Mouse (Mus musculus): ENCODE results near the gene Zfp451. TPM values are rescaled to one million over a fixed set of nuclear protein-coding genes. Genes with fewer than 3 reads are reported as not detected.

Gene Zfp451
- polyA plus RNA-seq, 1 experiment from 2014 or later = 6.3 TPM

DNA sequence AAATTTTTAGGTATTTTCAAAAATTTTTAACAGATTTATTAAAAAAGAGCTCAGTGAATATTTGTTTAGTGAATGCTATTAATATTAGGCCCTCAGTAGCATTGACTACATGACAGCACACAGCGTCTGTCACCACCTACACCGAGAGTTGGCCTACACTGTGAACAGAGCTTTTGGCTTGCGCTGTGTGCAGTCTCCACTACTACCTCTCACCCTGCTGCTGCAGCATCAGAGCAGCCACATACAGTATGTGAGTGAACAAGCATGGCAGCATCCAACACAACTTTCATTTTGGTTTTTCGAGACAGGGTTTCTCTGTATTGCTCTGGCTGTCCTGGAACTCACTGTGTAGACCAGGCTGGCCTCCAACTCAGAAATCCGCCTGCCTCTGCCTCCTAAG is 29.8 kb downstream of the Zfp451 start:
- H3K27ac ChIP-seq = no peak overlapping the region
- H3K36me3 ChIP-seq = peaks cover 19% of the 10 kb centered on the region
- no peak overlapping the region for H3K4me2 ChIP-seq
- no peak for ATAC-seq (ENCODE audit: low read depth)
- no peak for DNase-seq
- WGBS (ENCODE audit: insufficient replicate concordance) = 87% methylated on average over 5 of the region's 5 CpGs
- H3K27me3 ChIP-seq = no peaks in the 10 kb centered on the region
- peaks cover 12% of the 10 kb centered on the region for H3K4me1 ChIP-seq (replicated peaks)
- no peak overlapping the region for H3K4me3 ChIP-seq (replicated peaks)
- H3K9ac ChIP-seq = no peak overlapping the region
- no peaks in the 10 kb centered on the region for H3K9me3 ChIP-seq (replicated peaks)

DNA sequence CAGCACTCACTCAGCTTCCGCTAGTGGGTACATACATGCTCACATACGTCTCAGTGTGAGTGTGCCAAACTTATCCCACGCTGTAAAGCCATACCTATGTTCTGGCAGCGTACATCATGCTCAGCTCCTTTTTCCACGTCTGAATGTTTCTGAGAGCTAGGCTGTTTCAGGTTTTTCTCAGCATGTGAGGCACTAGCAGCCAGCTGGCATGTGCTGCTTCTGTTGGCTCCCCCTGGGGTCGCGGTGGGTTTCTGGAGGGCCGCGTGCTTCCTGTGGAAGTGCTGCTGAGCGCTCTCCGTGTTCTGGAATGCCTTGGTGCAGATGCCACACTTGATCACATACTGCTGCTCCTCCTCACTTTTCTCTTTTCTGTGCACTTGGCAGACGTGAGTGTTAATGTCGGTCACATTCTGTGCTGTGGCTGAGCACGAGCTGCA is 38.2 kb downstream of the Zfp451 start:
- Histone ChIP-seq H3K9me3 (replicated peaks) (no peaks in the 10 kb centered on the region), H3K4me2 (no peak overlapping the region), H3K9ac (no peak overlapping the region), H3K36me3 (peaks cover 37% of the 10 kb centered on the region), H3K4me1 (replicated peaks) (peaks cover 6% of the 10 kb centered on the region; the same call in 1 of the 2 replicates), H3K4me3 (replicated peaks) (no peak overlapping the region), H3K27ac (no peak overlapping the region), H3K27me3 (no peaks in the 10 kb centered on the region)
- ATAC-seq (ENCODE audit: low read depth) (no peak), DNase-seq (no peak)
- WGBS (ENCODE audit: insufficient replicate concordance) = 84% methylated on average over 14 of the region's 14 CpGs

DNA sequence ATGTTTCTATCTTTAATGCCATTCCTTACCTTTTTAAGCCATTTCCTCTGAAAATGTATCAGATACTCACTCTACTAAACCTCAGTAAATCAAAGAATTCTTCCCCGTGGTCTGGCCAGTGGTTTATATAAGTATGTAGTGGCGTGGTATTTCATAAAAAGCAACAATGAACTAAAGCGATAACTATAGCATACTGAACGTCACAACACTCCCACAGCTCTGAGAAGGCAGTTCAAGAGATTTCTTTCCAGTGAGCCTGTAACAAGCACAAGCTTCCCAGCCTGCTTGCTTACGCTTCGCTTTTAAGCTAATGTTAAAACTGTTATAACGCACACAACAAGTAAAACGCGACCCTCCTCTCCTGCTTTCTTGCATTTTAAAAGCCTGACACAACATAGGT is 42.3 kb downstream of the Zfp451 start:
- H3K4me1 ChIP-seq (replicated peaks) = no peaks in the 10 kb centered on the region
- no peak overlapping the region for H3K4me2 ChIP-seq
- H3K4me3 ChIP-seq (replicated peaks) = no peak overlapping the region
- no peaks in the 10 kb centered on the region for H3K9me3 ChIP-seq (replicated peaks)
- H3K27me3 ChIP-seq = no peaks in the 10 kb centered on the region
- no peak overlapping the region for H3K27ac ChIP-seq
- ATAC-seq (ENCODE audit: low read depth) (no peak), DNase-seq (no peak)
- peaks cover 50% of the 10 kb centered on the region for H3K36me3 ChIP-seq
- H3K9ac ChIP-seq = no peak overlapping the region
- WGBS (ENCODE audit: insufficient replicate concordance) = 88% methylated on average over 9 of the region's 9 CpGs

DNA sequence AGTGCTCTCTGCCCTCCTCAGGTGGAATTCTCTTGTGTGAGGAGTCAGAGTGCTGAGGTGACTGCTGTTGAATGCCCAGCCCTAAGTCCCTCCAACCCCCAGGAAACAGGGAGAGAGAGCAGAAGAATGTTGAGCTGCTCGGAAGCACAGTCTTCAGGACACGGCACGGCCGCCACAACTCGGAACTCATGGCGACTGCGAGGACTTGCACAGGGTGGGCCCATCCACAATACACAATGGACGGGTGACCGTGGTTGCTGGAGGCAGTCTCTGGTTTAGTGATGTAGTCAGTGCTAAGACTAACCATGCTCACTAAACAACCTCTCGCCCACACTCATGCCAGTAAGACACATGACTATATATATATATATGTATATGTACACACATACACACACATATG is 42.8 kb downstream of the Zfp451 start:
- Histone ChIP-seq H3K27me3 (no peaks in the 10 kb centered on the region), H3K36me3 (peaks cover 45% of the 10 kb centered on the region), H3K9ac (no peak overlapping the region), H3K4me1 (replicated peaks) (no peaks in the 10 kb centered on the region), H3K9me3 (replicated peaks) (no peaks in the 10 kb centered on the region), H3K4me2 (no peak overlapping the region), H3K27ac (no peak overlapping the region), H3K4me3 (replicated peaks) (no peak overlapping the region)
- no peak for ATAC-seq (ENCODE audit: low read depth)
- no peak for DNase-seq
- WGBS (ENCODE audit: insufficient replicate concordance) = 93% methylated on average over 10 of the region's 10 CpGs

DNA sequence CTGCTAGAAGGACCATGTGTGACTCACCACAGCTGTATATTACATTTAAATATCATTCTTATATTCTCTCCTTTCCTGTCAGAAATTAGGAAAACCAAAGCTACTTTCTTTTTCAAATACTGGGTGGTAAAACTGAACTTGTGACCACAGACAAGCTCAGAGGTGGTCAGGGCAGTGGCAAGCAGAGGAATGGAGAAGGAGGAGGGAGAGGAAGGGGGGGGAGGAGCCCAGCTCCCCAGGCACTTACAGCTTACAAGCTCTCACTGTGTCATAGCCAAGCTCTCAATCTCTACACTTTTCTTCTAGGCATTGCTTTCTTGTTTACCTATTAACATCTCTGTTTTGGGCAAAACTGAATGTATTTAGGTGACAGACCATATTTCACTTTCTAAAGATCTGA is 45.6 kb downstream of the Zfp451 start:
- H3K4me3 ChIP-seq (replicated peaks) = no peak overlapping the region
- peaks cover 8% of the 10 kb centered on the region for H3K4me1 ChIP-seq (replicated peaks)
- H3K9me3 ChIP-seq (replicated peaks) = no peaks in the 10 kb centered on the region
- H3K9ac ChIP-seq = no peak overlapping the region
- H3K4me2 ChIP-seq = no peak overlapping the region
- ATAC-seq (ENCODE audit: low read depth) = no peak
- H3K27me3 ChIP-seq = no peaks in the 10 kb centered on the region
- H3K36me3 ChIP-seq = peaks cover 54% of the 10 kb centered on the region
- no peak overlapping the region for H3K27ac ChIP-seq
- no peak for DNase-seq

DNA sequence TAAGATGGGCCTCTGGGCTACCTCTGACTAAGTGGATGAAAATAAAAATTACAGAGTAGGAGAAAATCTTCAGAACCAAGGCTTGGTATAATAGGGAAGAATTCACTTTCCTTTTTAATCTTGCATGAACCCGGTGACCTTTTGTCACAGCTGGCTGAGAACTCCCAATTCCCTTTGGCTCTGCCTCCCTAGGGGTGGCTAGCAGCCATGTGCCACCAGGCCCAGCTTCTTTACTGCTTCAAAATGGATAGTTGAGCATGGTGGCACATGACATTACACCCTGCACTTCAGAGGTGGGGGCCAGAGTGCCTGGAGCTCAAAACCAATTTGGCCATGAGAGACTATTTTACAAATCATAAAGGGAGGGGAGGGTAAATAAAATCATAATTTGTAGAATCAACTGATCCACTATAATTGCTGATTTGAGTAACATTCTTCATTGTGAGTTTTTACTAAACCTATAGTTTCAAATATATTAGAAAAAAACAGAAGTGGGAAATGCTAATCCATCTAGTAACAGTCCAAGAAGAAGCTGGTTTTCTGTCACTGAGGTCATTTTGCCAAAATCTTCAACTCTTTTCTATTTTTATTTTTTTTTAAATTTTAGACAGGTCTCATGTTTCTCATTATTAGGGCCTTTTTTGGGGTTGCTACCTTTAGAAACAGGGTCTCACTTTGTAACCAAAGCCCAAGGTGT is 46.2 kb downstream of the Zfp451 start:
- peaks cover 9% of the 10 kb centered on the region for H3K4me1 ChIP-seq (replicated peaks)
- peaks cover 54% of the 10 kb centered on the region for H3K36me3 ChIP-seq
- H3K4me2 ChIP-seq = no peak overlapping the region
- H3K9me3 ChIP-seq (replicated peaks) = no peaks in the 10 kb centered on the region
- no peak overlapping the region for H3K4me3 ChIP-seq (replicated peaks)
- H3K27ac ChIP-seq = no peak overlapping the region
- DNase-seq (no peak), ATAC-seq (ENCODE audit: low read depth) (no peak)
- H3K27me3 ChIP-seq = no peaks in the 10 kb centered on the region
- no peak overlapping the region for H3K9ac ChIP-seq
- 79% methylated on average over 1 of the region's 1 CpGs for WGBS (ENCODE audit: insufficient replicate concordance)

DNA sequence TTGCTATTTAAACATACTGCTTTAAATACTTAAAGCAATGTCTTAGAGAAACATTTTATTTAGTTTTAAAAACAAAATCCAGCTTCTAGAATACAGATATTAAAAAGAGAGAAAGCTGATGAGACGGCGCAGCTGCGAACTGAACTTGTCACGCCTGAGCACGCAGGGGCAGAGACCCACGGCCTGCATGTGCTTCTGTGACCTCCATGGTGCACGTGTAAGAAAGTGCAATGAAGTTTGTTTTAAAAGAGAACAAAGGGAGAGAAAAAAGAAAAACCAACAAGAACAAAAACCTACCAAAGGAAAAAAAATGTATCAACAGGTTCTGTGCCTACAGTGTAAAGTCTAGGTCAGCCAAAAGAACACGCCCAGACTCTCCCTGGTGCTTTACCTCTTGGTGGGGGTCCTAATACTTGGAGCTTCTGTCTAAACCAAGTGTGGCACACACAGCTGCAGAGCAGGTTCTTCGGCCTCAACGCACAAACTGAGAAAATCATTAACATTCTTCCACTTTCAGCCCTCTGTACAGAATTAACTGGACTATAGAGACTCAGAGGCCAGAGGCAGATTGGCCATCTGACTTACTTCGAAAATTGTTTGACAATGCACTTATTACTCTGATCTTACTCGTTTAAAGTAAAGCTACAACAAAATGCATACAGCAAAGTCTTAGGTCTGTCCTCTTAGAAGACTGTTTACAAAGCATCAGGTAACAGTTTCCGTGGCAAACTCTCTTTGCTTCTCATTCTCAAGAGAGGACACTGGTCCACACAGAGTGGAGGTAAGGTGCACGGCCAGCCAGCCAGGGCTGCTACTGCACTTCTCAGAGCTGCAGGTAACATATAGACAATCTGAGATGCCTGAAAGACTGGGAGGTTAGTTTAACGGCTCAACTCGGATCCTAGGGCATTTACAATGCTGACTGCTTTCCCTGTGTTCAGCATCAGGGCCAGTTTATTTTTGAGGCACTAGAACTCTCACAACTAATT is 47.6 kb downstream of the Zfp451 start:
- Histone ChIP-seq H3K4me3 (replicated peaks) (no peak overlapping the region), H3K9ac (no peak overlapping the region), H3K27ac (no peak overlapping the region), H3K36me3 (peaks cover 47% of the 10 kb centered on the region), H3K4me1 (replicated peaks) (peaks cover 9% of the 10 kb centered on the region), H3K4me2 (no peak overlapping the region), H3K9me3 (replicated peaks) (no peaks in the 10 kb centered on the region), H3K27me3 (no peaks in the 10 kb centered on the region)
- ATAC-seq (ENCODE audit: low read depth) = no peak
- DNase-seq = no peak
- 82% methylated on average over 16 of the region's 16 CpGs for WGBS (ENCODE audit: insufficient replicate concordance)

DNA sequence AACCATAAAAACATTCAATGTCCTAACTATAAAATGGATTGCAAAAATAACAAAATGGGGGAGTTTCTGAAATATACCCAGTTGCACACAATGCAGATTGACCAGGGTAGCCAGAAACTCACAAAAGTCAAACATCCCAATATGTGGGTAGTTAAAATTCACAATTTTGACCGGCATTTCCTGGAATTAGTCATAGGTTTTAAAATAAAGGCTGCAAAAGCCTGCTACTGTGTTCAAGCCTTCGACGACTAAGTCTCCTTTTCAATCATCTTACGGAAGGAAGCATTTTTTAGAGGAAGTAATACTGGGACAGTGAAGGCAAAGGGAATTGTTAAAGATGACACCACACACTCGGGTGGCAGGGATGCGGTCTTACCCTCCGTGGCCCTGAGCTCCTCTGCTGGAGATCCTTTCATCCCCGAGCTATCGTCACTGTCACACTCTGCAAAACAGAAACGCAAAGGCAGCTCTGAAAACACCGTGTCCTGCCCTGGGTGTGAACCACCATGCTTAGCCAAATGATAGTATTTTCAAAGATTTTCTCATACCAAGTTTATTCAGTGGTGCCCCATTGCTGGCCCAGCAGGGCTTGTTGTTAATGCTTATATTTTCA is 48.8 kb downstream of the Zfp451 start:
- H3K4me1 ChIP-seq (replicated peaks) = peaks cover 9% of the 10 kb centered on the region
- no peak overlapping the region for H3K27ac ChIP-seq
- H3K36me3 ChIP-seq = peaks cover 39% of the 10 kb centered on the region
- H3K4me2 ChIP-seq = no peak overlapping the region
- no peak overlapping the region for H3K4me3 ChIP-seq (replicated peaks)
- H3K9ac ChIP-seq = no peak overlapping the region
- ATAC-seq (ENCODE audit: low read depth) (no peak), DNase-seq (no peak)
- H3K27me3 ChIP-seq = no peaks in the 10 kb centered on the region
- whole genome bisulfite sequencing (ENCODE audit: insufficient replicate concordance) = 84% methylated on average over 11 of the region's 11 CpGs
- no peaks in the 10 kb centered on the region for H3K9me3 ChIP-seq (replicated peaks)

DNA sequence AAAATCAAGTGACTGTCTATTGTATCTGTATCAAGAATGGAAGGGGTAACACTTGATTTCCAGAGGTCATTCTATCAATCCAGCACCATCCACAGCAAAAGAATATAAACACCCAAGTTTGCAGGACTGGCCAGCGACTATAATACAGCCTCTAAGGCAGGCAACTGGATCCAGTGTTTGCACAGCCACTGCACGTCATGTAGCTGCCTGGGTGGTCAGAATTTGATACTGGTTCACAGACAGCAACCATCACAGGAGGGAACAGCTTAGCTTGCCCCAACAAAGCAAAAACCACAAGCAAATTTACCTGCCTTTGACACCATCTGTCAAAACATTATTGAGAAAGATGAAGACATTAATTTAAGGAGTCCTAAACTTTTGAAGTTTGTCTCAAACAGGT is 50.6 kb downstream of the Zfp451 start:
- 57% methylated on average over 2 of the region's 2 CpGs for WGBS (ENCODE audit: insufficient replicate concordance)
- no peak for DNase-seq

DNA sequence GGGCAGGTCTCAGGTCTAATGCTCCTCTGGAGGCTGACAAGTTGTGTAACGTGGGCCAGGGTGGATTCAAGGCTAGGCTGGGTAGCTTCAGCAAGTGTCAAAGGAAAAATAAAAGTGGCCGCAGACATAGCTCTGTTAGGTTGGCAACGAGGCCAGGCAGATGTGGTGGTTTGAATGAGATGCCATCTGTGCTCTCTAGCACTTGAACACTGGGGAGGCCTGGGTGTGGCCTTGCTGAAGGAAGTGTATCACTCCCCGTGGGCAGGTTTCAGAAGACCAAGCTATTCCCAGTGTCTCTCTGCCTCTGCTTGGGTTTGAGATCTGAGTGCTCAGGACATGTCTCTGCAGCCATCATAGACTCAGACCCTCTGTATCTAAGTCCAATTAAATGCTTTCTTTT is 55.9 kb downstream of the Zfp451 start:
- H3K9me3 ChIP-seq (replicated peaks) = no peaks in the 10 kb centered on the region
- H3K27ac ChIP-seq = peak overlapping the region; percentile 91
- peak overlapping the region; percentile 93; the same call in 1 of the 2 replicates for H3K4me3 ChIP-seq (replicated peaks)
- peak; percentile 20 for DNase-seq
- peaks cover 49% of the 10 kb centered on the region for H3K4me1 ChIP-seq (replicated peaks)
- peak overlapping the region; percentile 98 for H3K4me2 ChIP-seq
- peak overlapping the region; percentile 97 for H3K9ac ChIP-seq
- ATAC-seq (ENCODE audit: low read depth) = peak; percentile 27
- H3K36me3 ChIP-seq = peaks cover 22% of the 10 kb centered on the region
- H3K27me3 ChIP-seq = no peaks in the 10 kb centered on the region
- WGBS (ENCODE audit: insufficient replicate concordance) = 37% methylated on average over 4 of the region's 4 CpGs

More for the DNA sequence above, 50.6 kb downstream of the Zfp451 start:
- Histone ChIP-seq H3K4me2 (no peak overlapping the region), H3K9me3 (replicated peaks) (no peaks in the 10 kb centered on the region), H3K36me3 (peaks cover 30% of the 10 kb centered on the region), H3K27ac (no peak overlapping the region), H3K9ac (no peak overlapping the region), H3K4me3 (replicated peaks) (no peak overlapping the region), H3K27me3 (no peaks in the 10 kb centered on the region), H3K4me1 (replicated peaks) (peaks cover 12% of the 10 kb centered on the region)
- no peak for ATAC-seq (ENCODE audit: low read depth)

DNA sequence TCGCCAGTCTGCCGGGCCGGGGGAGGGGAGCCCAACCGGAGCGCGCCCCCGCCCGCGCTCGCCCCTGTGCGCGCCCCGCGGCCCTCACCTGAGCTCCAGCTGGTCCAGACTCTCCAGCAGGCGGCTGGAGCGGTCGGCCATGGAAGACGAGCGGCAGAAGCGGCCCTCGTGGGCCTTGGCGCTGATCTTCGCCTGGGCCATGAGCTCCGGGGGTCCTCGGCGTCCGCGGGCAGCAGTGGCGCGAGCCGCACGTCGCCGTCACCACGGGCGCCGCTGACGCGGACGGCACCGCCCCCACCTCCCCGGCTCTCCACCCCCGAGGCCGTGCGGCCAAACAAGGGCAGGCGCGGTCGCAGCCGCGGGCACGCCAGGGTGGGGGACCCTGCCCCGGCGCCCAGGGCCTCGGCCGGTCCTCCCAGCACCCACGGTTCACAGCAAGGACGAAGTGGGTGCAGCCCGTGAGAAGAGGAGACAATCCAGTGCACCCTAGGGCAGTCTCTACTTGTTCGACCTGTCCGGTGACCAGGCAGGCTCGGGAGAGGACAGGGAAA is 56.8 kb downstream of the Zfp451 start, which contains the start of gene Bag2:
Gene Bag2, minus strand, starts transcription at position 305 of the 551 bp plus-strand sequence.
- Histone ChIP-seq H3K9ac (peak within 1 kb of the TSS; percentile 97), H3K4me1 (replicated peaks) (peaks cover 53% of the 10 kb centered on the region), H3K27ac (peak within 1 kb of the TSS; percentile 91), H3K4me3 (replicated peaks) (peak within 1 kb of the TSS; percentile 93), H3K36me3 (peaks cover 31% of the 10 kb centered on the region), H3K4me2 (peak within 1 kb of the TSS; percentile 98), H3K27me3 (no peaks in the 10 kb centered on the region), H3K9me3 (replicated peaks) (no peaks in the 10 kb centered on the region)
- DNase-seq (peak; percentile 66), ATAC-seq (ENCODE audit: low read depth) (peak; percentile 76)
- WGBS (ENCODE audit: insufficient replicate concordance) = under 1% methylated on average over 61 of the region's 61 CpGs
